Mouse (Mus musculus) adrenal gland, adult 2 months (tissue): ENCODE results near the gene Rxrg. TPM values are rescaled to one million over a fixed set of nuclear protein-coding genes. Genes with fewer than 3 reads are reported as not detected.

ENCODE experiments used
- DNase-seq: peaks from one replicate; pipeline ENCODE4 v3.0.0; 2021
- long read RNA-seq: library from polyadenylated mRNA; stranded (forward); transcript quantifications from one replicate; pipeline ENCODE4 v2.0.0, GENCODE M21; 2021
- polyA plus RNA-seq: library from polyadenylated mRNA; depleted of rRNA; stranded (reverse); fragments of >200 nt; gene quantifications from 2 replicates; pipeline ENCODE4 v1.2.3, GENCODE M21; 2012; rRNA removed
- total RNA-seq, 2 experiments: library from RNA; stranded (reverse); gene quantifications; 2 replicates each; pipeline ENCODE4 v1.2.3; 2021

Gene Rxrg
- total RNA-seq = 10 to 100 TPM in 1 of 2 experiments, 1 to 10 TPM in 1; 5.4 to 10.0 TPM
- polyA plus RNA-seq = 3.4 and 4.7 TPM in 2 replicates
- long read RNA-seq, transcript Rxrg-202 (9 exons, 1,630 nt) = major isoform, 7 of 11 reads
- long read RNA-seq, partial matches to known transcripts = 0 of 11 reads
- long read RNA-seq, other reads (novel, unspliced or antisense) = 2 of 11 reads

DNA sequence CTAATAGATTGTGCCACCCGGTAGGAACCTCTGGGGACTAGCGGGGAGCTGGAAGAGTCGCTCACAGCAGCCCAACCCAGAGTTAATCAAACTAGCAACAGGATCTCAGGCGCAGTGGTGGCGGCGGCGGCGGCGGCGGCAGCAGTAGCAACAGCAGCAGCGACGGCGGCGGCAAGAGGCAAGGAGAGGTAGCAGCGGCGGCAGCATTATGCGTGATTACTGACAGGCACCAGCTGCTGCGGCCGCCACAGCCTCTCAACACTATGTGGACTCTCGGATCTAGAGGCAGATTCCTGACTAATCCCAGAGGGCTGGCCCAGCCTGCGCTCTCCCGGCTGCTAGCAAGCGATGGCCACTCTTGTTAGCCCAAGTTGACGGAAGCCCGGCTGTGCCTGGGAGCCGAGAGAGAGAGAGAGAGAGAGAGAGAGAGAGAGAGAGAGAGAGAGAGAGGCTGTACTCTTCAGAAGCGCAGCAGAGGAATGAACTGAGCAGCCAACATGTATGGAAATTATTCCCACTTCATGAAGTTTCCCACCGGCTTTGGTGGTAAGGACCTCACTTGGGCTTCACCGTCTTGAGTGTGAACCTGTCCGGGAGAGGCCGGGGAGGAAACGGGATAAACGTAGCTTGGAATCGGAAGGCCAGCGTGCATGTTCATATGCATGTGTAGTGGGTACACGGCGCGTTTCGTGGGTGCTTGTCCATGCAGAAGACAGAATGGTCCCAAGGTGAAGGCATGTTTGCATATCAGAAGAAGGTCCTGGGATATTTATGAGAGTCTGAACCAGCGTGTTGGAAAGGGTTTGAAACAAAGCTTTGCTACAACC, at the start of gene Rxrg:
Gene Rxrg (plus strand): TSS at position 130 of the 827 bp plus-strand sequence.
- DNase-seq = peak; percentile 40

DNA sequence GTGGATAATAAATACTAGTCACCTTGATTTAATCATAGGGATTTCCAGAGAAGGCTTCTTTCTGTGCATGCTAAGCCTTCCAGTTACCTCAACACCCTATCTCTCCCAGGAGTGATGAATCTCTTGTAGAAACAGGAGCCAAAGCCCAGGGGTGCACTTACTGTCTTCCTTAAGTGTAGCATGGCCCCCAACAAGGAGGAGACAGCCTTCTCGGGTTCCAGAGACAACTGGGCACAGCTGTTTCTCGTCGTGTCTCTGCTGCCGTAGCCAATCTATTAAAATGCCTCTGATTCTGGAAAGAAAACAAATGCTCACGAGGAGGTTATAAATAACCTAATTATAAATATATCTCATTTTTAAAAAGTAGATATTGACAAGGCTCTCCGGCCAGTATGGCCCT, 48.9 kb upstream of the Rxrg start:
- DNase-seq = no peak

DNA sequence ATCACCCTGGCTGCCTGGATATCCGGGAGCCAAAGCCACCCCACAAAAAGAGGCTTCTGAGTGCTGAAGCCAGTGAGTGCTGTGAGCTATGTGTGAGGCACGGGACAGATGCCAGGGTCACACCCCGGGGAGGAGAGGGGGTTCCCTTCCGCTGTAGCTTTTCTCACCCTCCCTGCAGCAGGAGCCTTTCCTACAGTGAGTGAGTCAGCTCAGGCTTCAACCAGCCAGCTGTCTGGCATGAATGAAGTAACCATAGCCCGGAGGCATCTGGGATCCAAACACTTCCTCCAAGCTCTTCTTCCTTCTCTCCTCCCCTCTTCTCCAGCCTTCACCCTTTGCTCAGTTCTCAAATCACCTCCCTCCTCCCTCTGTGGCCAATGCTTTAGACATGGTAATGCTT, 46.6 kb upstream of the Rxrg start:
- DNase-seq = peak; percentile 11

GRCm38 (mm10) chr1:167553959-167554526, 44.1 kb upstream of the Rxrg start:
- DNase-seq = no peak

- no peak for DNase-seq
Measured at GRCm38 (mm10) chr1:167566571-167566970, 31.6 kb upstream of the Rxrg start.

DNA sequence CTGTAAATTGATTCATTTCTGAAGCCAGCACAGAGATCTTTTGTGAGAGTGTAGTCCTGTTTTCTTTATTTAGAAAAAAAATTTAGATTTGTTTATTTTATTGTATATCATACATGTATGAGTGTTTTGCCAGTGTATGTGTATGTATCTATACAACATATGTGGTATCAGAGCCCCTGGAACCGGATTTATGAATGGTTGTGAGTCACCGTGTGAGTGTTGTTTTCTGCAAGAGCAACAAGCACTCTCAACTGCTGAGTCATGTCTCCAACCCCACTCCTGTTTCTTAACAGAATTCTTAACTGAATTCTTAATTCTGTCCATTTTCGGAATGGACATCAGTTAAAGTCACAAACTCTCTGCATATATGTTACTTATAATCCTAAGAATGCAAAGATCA, 19.1 kb upstream of the Rxrg start:
- DNase-seq = peak; percentile 4

DNA sequence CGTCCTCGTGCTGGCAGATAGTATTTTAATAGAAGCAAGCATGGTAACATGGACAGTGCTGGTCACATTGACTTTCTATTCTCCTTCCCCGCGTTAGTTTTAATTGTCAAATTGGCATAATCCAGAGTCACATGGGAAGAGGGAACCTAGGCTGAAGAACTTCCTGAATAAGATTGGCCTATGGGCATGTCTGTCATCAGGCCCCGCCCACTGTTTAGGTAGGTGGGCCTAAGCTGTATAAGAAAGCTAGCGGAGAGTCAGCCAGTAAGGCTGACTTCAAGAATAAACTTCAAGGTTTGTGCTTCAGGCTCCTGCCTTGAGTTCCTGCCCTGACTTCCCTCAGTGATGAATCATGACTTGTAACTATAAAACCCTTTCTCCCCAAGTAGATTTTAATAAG, 15.0 kb upstream of the Rxrg start:
- no peak for DNase-seq

DNA sequence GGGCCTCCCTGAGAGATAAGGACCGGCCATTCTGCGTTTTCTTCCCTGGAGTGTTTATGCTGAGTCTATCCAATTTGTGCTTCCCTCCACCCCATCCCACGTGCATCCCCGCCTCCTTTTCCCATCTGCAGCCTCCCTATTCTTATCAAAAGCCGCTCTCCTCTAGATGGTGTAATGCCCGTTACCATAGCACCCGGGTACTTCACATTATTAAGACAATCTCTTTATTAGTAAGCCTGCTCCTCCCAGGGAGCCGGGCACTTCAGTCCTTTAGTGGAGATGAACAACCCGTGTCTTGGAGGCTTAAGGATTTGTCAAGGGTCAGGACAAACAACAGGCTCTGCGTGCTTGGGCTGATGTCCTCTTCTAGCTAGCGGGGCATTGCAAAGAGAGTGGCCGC, 14.3 kb upstream of the Rxrg start:
- no peak for DNase-seq

GRCm38 (mm10) chr1:167588747-167589558, 9.2 kb upstream of the Rxrg start:
- DNase-seq = no peak

- DNase-seq = no peak
Measured at GRCm38 (mm10) chr1:167592175-167592574, 6.0 kb upstream of the Rxrg start.

GRCm38 (mm10) chr1:167599211-167599735, 1.1 kb downstream of the Rxrg start:
- DNase-seq = no peak

GRCm38 (mm10) chr1:167608201-167608741, 10.1 kb downstream of the Rxrg start:
- no peak for DNase-seq

GRCm38 (mm10) chr1:167617131-167617530, 18.9 kb downstream of the Rxrg start:
- DNase-seq = no peak

- DNase-seq = peak; percentile 57
Measured at GRCm38 (mm10) chr1:167617995-167618489, 19.9 kb downstream of the Rxrg start.

GRCm38 (mm10) chr1:167620206-167620795, 22.1 kb downstream of the Rxrg start:
- DNase-seq = no peak

GRCm38 (mm10) chr1:167625098-167625497, 26.9 kb downstream of the Rxrg start:
- DNase-seq = no peak

GRCm38 (mm10) chr1:167631765-167632164, 33.6 kb downstream of the Rxrg start:
- no peak for DNase-seq

DNA sequence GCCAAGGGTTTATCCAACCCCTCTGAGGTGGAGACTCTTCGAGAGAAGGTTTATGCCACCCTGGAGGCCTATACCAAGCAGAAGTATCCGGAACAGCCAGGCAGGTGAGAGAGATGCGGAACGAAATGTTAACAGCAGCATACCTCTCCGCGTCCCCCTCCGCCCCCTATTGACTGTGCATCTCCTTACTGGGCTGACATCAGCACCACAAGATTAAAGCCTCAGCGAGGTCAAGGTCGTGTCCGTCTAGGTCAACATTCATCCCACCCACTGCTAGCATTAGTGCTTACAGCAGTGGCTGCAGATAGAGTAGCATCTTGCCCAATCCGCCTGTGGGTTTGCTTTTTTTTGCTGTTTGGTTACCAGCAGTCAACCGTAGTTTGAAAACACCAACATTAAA, 37.5 kb downstream of the Rxrg start:
- DNase-seq = no peak

DNA sequence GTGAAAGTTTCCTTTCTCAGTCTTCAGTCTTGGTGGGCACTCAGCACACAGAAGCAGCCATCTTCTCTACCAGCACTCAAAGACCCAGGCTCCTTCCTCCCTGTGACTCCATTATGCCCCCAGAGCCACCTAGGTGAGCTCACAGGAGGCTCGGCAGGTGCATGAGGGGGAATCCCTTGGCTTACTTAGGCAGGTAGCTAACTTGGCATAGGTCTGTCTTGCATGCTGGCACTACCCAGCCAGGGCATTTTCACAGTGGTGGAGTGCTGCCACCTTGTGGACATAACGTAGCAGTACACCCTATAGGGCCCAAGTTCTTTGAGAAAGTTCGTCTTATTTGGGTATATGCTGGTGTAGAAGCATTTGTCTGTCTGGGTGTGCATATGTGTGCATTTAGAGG, 38.8 kb downstream of the Rxrg start:
- DNase-seq = peak; percentile 71

DNA sequence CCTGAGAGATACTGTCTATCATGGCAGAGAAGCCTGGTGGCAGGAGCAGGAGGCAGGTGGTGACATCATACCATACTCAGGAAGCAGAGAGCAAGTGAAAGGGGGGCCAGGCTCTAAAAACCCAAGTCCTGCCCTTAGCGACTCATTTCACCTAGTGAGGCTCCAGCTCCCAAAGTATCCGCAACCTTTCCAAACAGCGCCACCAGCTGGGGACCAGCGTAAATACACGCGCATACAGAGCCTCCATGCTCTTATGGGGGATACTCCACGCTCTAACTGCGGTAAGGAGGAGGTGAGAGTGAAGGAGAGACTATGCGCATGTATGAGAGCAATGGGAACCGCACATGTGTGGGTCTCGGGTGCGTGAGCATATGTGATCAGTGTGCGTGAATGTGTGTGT, 39.9 kb downstream of the Rxrg start:
- DNase-seq = peak; percentile 15

DNA sequence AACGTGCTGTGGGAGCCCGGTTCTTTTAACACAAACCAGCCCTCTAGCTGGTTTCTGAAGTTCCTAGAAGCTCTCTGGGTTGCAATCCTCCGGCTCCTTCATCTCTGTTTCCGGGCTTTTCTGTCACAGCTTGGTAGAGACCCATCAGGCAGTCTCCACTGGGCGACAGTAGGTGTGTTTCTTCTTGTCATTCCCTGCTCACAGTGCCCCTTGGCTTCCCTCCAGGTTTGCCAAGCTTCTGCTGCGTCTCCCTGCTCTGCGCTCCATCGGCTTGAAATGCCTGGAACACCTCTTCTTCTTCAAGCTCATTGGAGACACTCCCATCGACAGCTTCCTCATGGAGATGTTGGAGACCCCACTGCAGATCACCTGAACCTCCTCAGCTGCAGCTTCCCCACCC, 40.7 kb downstream of the Rxrg start:
- DNase-seq = peak; percentile 20
